Mouse (Mus musculus) testis, adult 2 months (tissue): ENCODE results near the gene Atp11a. TPM values are rescaled to one million over a fixed set of nuclear protein-coding genes. Genes with fewer than 3 reads are reported as not detected.

Experiments used
- H3K27ac ChIP-seq: fragments of 200-500 bp; 2 replicates; pipeline ENCODE4 v1.5.1; 2012; ENCODE audit warnings: low read depth, low read length; ENCODE audit not compliant: control insufficient read depth, insufficient read depth
- H3K27me3 ChIP-seq: fragments of 200-500 bp; 2 replicates; pipeline ENCODE4 v1.6.1; 2012; ENCODE audit warnings: mild to moderate bottlenecking, low read length, moderate library complexity; ENCODE audit not compliant: control insufficient read depth, insufficient read depth
- H3K36me3 ChIP-seq: fragments of 200-500 bp; 2 replicates; pipeline ENCODE4 v1.6.1; 2012; ENCODE audit warnings: mild to moderate bottlenecking, low read length; ENCODE audit not compliant: control insufficient read depth, insufficient read depth
- H3K4me1 ChIP-seq: fragments of 200-500 bp; 2 replicates; pipeline ENCODE4 v1.6.1; 2012; ENCODE audit warnings: low read length; ENCODE audit not compliant: control insufficient read depth, insufficient read depth
- H3K4me3 ChIP-seq: fragments of 200-500 bp; 2 replicates; pipeline ENCODE4 v1.5.1; 2012; ENCODE audit warnings: low read depth, mild to moderate bottlenecking, low read length, moderate library complexity, mixed read lengths; ENCODE audit not compliant: control insufficient read depth
- CTCF ChIP-seq: fragments of 200-500 bp; IDR thresholded peaks from 2 replicates; pipeline ENCODE4 v1.5.1; 2012; ENCODE audit warnings: low read depth, mild to moderate bottlenecking, inconsistent platforms, low read length, moderate library complexity; ENCODE audit not compliant: control insufficient read depth, insufficient read depth, insufficient replicate concordance
- POLR2A ChIP-seq: fragments of 200-500 bp; IDR thresholded peaks from 2 replicates; pipeline ENCODE4 v1.6.1; 2012; ENCODE audit warnings: low read depth, mild to moderate bottlenecking, inconsistent platforms, low read length, moderate library complexity; ENCODE audit not compliant: control insufficient read depth
- polyA plus RNA-seq: library from polyadenylated mRNA; depleted of rRNA; stranded (reverse); fragments of >200 nt; gene quantifications from 2 replicates; pipeline ENCODE4 v1.2.3, GENCODE M21; 2012

Gene Atp11a
- polyA plus RNA-seq, 1 experiment = 83.0 TPM

DNA sequence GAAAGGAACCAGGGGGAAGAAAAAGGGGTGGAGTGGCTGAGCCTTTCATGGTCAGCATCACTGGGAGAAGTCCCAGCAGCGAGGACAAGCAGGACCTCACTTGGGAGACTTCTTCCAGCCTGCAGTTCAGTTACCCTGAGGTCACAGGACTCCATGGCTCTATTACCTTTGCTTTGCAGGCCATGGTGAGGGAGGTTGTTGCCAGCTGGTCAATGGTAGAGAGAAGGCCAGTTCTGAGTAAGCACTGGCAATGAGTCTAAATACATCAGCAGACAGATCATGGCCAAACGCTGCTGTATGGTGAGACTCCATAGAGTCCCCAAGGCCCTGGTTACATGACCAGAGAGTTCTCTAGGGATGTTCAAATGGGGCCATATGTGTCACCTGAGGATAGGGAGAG, 15.5 kb downstream of the Atp11a start:
- no peaks in the 10 kb centered on the region for H3K4me1 ChIP-seq
- TF ChIP-seq CTCF (no peak), POLR2A (no peak)
- no peak overlapping the region for H3K27ac ChIP-seq
- H3K4me3 ChIP-seq = no peak overlapping the region
- H3K36me3 ChIP-seq = no peaks in the 10 kb centered on the region
- H3K27me3 ChIP-seq = no peaks in the 10 kb centered on the region

DNA sequence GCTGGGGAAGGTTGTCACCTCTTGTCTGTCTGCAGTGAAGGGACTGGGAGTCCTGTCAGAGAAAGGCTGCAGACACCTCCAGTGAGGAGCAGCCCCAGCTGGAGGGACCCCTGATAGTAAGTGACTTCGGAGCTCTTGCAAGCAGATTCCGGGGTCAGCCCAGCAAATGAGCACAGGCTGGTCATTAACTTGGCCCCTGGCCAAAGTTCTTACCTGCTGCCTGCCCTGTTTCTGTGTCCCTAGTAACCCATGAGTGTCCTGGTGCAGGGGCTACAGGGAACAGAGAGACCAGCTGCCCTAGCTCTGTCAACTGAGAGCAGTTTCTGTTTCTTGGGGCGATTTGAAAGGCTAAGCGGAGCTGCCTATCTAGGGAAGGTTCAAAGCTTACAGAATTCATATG, 17.1 kb downstream of the Atp11a start:
- no peaks in the 10 kb centered on the region for H3K36me3 ChIP-seq
- no peaks in the 10 kb centered on the region for H3K27me3 ChIP-seq
- no peak overlapping the region for H3K4me3 ChIP-seq
- H3K27ac ChIP-seq = no peak overlapping the region
- TF ChIP-seq POLR2A (no peak), CTCF (no peak)
- H3K4me1 ChIP-seq = no peaks in the 10 kb centered on the region

DNA sequence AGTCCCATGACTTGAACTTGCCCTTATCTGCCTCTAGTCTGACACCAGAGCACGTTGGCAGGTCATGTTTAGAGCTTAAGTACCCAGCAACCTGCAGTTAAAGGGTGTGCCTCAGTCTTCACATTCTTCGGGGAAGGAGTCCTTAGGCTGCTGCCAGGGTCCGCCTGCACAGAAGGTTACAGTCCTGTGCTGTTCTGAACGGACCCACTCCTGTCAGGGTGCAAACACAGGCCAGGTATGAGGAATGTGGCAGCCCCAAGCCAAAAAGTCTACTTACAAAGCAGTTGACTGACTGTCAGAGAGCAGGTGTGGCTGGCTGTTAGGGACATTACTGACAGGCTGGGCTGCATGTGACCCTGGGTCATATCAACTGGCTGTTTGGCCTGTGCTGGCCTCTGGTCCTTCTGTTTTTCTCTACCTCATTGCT, 18.1 kb downstream of the Atp11a start:
- no peak overlapping the region for H3K27ac ChIP-seq
- TF ChIP-seq CTCF = no peak
- TF ChIP-seq POLR2A = no peak
- no peak overlapping the region for H3K4me3 ChIP-seq
- H3K27me3 ChIP-seq = no peaks in the 10 kb centered on the region
- H3K4me1 ChIP-seq = no peaks in the 10 kb centered on the region
- no peaks in the 10 kb centered on the region for H3K36me3 ChIP-seq

DNA sequence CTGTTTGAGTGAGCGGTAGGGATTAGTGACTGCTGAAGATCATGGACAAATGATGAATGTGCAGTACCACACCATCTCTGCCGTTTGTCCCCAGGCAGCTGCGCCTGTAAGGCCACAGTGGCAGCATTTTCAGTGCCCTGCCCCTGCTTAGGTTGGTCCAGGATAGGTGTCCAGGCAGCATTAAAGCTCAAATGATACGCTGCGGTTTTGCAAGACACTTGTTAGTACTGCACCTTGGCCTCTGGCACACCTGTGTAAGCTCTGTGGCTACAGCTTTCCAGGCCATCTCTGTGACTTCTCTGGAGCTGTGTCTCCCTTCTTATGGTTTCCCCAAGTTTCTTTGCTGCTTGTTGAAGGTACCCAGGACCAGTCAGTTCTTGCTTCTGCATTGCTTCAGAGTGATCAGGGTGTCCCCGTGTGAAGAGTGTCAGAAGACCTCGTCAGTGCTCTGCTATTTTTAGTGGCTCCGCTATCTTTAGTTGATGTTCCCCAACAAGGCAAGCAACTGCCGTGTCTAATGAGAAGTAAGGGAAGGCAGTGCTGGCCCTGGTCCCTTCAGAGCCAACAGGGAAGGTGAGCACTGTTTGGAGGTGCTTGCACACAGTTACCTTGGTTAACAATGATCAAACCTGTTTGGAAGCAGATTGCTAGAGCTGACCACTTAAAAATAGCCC, 18.6 kb downstream of the Atp11a start:
- no peak overlapping the region for H3K4me3 ChIP-seq
- TF ChIP-seq CTCF = no peak
- no peak for TF ChIP-seq POLR2A
- no peaks in the 10 kb centered on the region for H3K4me1 ChIP-seq
- H3K27me3 ChIP-seq = no peaks in the 10 kb centered on the region
- no peak overlapping the region for H3K27ac ChIP-seq
- H3K36me3 ChIP-seq = no peaks in the 10 kb centered on the region

DNA sequence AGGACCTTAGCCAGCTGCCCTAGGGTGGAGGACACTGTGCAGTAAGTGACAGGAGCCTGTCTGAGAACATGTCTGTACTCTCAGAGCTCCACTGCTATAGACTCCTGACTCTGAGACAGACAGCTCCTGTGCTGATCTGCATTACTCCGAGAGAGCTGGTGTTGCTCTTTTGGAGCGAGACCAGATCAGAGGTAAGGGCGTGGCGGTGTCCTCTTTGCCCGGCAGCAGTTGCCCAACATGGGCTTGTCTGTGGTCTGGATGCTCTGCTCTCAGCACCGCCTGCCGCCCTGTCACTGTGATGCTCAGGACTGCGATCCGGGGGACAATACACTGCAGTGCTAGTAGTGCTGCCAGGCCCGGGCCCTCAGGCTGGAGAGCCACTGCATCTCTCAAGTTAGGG, 19.4 kb downstream of the Atp11a start:
- no peak overlapping the region for H3K4me3 ChIP-seq
- H3K27me3 ChIP-seq = no peaks in the 10 kb centered on the region
- TF ChIP-seq CTCF = no peak
- no peak for TF ChIP-seq POLR2A
- H3K27ac ChIP-seq = no peak overlapping the region
- H3K4me1 ChIP-seq = no peaks in the 10 kb centered on the region
- H3K36me3 ChIP-seq = no peaks in the 10 kb centered on the region

DNA sequence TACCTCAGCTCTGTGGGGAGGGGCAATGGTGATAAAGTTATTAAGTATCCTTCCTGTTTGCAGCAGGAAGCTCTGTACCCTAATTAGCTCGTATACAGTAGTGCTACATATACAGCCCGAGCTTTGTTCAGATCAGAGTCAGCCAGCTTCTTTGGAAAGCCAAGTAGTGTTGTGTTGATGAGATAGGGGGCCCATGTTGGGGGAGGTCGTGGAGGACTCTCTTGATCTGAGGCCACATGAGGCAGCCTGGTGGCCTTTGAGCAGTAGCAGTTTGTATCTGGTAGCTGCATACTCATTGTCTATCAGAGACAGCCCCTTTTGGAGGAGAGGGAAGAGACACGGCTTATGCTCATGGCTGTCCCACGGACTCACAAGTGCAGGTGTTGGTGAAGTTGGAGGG, 20.4 kb downstream of the Atp11a start:
- TF ChIP-seq POLR2A (no peak), CTCF (no peak)
- H3K27me3 ChIP-seq = no peaks in the 10 kb centered on the region
- H3K4me1 ChIP-seq = no peaks in the 10 kb centered on the region
- no peaks in the 10 kb centered on the region for H3K36me3 ChIP-seq
- no peak overlapping the region for H3K4me3 ChIP-seq
- H3K27ac ChIP-seq = no peak overlapping the region

DNA sequence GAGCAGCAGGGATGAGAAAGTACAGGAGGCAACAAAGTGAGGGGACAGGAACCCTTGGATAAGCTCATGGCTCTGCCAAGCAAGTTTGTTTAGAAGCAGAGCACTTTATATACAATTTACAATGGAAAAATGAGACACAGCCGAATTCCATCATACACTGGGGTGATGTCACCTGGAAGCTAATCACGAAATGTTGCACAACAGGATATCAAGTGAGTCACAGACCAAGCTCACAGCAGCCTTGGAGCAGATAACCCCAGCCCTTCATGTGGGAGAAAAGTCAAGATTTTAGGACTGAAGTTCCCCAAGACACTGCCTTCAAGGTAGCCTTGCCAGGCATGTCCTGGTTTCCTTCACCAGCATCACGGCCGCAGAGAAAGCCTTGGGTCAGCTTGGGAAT, 22.7 kb downstream of the Atp11a start:
- no peaks in the 10 kb centered on the region for H3K36me3 ChIP-seq
- H3K27me3 ChIP-seq = no peaks in the 10 kb centered on the region
- H3K4me1 ChIP-seq = no peaks in the 10 kb centered on the region
- no peak overlapping the region for H3K27ac ChIP-seq
- TF ChIP-seq POLR2A (no peak), CTCF (no peak)
- H3K4me3 ChIP-seq = no peak overlapping the region
